Mouse (Mus musculus): Measurements from ENCODE around the gene Cdx4. TPM values are rescaled to one million over a fixed set of nuclear protein-coding genes. Genes with fewer than 3 reads are reported as not detected.

Cdx4 gene
- total RNA-seq (2022) = not detected

DNA sequence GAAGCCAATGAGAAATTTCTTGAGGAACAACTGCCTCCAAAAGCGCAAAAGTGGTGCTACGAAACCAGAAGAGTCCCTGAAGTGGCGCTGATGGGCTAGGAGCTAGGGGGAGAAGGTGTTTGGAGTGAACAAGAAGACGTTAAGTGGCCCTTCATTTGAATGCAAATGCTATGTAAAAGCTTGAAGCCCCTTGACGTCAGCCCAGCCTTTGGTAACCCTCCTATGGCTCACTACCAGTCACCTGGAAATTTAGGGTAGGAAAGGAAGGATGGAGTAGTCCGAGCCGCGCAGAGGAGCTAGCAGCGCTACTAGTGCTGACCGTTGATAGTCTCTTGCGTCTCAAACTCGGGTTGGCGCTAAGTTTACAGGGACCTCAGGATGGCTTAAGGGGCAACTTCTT, at the start of gene Cdx4:
Gene Cdx4 (plus strand): TSS at position 253 of the 400 bp plus-strand sequence.
- no peak for DNase-seq (ENCODE audit: low spot score in 2 of 2)

DNA sequence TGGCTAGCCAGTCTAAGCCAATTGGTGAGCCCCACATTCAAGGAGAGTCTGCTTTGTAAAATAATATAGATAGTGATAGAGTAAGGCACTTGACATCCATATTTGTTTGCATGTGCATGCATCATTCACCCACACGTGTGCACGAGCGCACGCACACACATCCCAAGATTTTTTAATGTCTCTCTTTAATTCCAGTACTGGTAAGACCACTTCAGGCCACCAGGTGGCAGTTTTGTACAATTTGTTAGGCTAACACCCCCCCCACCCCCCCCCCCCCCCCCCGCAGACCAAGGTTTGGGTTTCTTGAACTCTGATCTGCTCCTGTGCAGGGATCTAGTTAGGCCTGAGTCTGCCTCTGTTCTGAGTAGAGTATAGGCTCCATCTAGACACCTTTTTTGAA, 46.9 kb upstream of the Cdx4 start:
- peak in 1 of 2 experiments; percentile 25 for DNase-seq (ENCODE audit: low spot score in 2 of 2)

DNA sequence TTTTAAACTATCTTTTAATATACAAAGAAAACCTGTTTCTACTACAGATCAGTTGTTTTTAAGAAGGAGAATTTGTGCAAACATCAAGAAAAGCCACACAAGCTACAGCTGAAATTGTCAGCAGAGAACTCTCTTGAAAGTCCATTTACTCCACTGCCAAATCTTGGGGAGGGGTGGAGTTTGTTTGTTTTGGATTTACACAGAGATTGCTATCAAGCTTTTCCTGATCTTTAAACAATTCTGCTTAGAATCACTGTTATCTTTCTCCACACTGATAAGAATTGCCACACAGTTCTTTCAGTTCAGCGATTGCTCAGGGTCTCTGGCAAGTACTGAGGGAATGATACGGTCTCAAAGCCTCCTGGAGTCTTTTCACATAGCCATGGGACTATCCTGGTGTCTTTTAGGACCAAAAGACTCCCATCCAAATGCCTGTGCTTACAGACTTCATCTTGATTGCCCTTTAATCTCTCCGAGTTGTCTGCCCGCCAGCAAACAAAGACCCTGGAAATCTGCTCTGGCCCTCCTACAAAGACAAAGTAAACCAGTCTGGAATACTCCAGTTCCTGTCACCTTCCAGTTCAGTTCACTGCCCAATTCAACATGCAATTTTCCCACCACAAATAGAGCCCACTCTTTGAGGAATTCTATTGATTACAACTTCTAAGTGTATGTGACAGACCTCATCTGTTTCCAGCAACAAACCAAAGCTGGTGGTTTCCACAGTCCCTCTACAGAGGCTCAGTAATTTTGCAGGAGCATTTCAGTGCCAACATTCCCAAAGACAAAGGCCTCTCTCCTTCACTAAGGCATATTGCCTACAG, 34.1 kb upstream of the Cdx4 start:
- no peak for DNase-seq (ENCODE audit: low spot score in 2 of 2)

DNA sequence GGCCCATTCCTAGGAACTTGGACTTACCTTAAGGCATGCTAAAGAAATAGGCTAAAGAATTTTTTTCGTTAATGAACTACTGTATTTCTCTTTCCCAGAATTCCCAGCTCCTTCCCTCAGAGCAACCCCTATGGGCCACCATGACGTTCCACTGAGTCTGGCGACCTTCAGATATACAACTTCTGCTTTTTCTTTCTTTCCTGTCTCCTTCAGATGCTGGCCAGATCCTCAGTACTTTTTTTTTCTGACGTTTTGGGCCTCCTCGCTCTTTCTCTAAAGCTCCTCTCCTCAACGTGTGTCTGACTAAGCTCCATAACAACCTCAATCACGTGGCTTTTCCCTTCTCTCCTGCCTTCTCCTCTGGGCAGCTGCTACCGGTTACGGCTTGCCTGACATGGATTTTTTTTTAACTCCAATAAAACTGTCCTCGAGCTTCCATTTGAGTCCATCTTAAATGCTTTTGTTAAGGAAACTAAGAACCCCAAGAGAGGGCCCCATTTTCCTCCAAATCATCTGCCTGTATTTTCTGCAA, 33.3 kb upstream of the Cdx4 start:
- no peak for DNase-seq (ENCODE audit: low spot score in 2 of 2)

DNA sequence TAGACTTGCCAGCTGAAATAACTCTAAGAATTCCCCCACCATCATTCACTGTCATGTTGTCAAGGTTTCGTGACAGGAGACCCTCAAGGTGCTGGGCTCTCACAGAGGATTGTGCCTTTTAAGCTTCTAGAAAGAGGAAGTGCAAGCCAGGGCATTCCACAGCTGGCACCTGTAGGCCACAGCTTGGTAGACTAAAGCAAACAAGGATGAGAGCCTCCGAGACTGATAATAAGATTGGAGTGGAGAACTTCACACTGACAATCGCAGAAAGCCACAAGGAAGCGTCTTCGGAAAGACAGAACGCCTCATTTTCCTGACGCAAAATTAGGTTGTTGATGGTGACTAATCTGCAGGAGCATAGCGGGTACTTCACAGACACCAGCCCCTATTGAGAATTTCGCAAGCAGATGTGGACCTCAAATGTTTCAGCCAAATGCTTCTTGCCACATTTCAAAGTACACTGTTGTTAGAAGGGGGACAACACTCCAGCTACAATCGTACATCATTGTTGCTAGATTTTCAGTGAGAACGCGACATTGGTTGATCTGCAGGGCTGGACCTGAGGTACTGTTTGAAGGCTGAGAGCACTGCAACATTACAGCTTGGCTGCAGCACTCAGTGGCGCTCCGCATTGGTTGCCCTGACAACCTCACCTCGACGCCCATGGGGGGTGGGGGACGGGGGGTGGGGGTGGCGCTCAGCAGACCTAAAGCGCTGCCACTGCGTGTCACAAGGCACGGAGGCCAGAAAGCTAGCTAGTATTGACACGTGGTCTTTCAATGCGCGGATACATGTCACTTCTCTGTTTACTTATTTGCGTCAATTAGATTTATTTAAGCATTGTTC, 32.5 kb upstream of the Cdx4 start:
- DNase-seq (ENCODE audit: low spot score in 2 of 2) = no peak

DNA sequence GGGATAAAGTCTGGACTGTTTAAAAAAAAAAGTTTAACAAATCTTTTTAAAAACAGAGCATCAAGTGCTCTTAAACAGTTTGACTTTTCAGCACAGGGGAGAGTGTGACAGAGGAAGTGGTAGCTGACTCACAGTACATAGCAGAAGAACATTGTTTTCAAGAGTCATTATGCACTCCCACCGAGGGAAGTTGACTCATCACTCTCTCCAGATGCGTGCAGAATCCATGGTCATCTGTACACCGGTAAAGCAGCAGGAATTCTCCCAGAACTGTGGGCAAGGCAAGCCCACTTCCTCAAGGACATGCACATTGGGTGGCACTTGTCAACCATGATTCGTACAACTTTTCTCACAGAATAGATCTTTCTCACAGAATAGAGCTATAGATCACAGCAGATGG, 22.3 kb upstream of the Cdx4 start:
- no peak for DNase-seq (ENCODE audit: low spot score in 2 of 2)

DNA sequence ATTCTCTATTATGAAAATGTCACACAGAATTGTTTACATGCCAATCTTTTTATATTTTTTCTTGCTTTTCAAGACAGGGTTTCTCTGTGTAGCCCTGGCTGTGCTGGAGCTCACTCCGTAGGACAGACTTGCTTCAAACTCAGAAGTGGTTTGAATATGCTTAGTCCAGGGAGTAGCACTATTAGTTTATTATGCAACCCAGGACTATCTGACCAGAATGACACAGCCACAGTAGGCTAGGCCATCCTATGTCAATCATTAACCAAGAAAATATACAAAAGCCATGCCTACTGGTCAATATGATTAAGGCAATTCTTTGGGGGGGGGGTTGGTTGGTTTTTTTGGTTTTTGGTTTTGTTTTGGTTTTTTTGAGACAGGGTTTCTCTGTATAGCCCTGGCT, 12.9 kb upstream of the Cdx4 start:
- DNase-seq (ENCODE audit: low spot score in 2 of 2) = no peak

DNA sequence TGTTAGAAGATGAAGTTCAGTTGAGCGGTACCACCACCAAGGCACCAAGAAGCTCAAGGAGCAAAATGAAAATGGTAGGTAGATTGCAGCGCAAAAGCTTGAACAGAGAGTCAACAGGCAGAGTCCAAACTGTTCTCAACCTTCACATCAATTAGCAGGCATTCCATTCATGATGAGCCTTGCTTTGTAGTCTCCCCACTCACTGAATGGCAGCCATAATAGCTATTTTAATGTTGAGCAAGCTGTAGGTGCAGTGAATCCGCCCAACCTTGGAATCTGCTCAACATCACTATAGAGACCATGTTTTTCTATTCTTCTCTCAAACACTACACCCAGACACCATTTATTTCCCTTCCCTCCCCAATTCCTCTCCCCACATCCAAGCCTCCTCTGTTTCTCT, 9.5 kb upstream of the Cdx4 start:
- no peak for DNase-seq (ENCODE audit: low spot score in 2 of 2)

DNA sequence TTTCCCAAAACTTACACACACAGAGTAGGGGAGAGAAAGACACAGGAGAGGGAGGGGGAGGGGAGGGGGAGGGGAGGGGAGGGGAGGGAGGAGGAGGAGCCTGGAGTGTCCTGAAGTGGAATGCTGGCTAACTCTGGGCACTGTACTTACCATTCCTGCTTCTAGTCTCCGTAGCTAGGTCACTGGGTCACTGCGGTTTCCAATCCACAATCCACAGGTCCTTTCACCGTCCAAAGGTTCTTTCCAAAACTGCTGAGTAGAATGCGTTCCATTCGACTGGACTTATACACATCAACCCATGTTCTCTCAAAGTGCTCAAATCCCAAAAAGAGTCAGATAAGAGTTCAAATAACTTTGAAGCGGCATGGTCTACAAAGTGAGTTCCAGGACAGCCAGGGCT, 7.1 kb upstream of the Cdx4 start:
- no peak for DNase-seq (ENCODE audit: low spot score in 2 of 2)

DNA sequence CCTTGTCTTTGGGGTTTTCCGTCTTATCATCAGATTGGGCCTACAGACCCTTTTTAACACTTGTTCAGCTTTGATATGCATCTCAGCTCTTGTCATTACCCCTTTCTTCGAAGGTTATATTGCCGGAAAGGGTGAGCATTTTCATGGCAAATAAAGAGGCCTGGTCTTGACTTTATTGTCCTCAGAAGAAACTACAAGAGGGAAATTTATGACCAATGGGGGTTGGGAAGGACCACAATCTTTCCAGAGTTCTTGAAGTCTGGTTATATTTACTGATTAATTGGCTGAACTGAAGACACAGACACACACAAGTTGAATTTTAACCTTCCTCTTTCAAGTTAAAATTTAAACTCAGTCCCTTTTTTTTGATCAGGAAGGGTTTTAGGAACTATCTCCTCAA, 4.7 kb downstream of the Cdx4 start:
- no peak for DNase-seq (ENCODE audit: low spot score in 2 of 2)

DNA sequence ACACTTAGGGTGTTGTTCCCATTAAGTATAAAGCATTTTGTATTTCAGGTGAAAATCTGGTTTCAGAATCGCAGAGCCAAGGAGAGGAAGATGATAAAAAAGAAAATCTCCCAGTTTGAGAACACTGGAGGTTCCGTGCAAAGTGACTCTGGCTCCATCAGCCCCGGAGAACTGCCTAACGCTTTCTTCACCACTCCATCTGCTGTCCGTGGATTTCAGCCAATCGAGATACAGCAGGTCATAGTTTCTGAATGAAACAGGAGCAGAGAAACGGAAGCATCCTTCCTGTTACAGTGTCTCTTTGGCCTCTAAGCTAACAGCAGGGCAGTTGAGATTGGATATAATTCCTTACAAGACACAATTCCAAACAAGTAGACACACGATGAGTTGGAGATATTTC, 8.2 kb downstream of the Cdx4 start:
- DNase-seq (ENCODE audit: low spot score in 2 of 2) = no peak

DNA sequence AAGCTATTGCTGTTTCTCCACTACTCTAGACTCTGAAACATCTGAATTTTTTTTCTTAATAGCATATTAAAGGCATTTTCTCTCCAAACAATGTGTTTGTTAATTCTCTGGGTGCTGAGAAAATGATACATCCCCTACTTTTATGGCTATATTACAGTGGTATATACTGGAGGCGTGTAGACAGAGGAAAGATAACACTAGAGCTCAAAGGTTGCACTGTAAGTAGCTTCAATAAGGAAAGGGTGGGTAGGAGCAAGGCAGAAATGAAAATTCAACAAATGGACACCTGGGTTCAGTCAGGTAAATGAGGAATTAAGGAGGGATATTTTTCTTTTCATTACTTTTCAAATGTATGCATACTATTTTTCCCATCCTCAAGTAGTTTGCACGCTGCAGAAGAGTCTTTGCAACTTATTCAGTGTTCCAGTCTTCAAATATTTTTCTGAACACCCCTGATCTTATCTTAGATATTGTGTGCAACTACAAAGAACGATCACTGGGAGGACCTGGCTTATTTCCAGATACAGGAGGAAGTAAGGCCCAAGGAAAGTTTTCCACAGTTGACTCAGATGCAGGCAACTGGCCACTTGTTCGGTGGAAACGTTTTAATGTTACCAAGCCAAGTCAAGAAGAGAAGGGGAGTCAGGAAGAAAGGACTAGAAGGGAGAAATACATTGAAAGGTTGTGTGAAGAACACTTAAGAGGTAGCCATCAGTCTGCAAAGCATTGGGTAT, 10.1 kb downstream of the Cdx4 start:
- no peak for DNase-seq (ENCODE audit: low spot score in 2 of 2)

DNA sequence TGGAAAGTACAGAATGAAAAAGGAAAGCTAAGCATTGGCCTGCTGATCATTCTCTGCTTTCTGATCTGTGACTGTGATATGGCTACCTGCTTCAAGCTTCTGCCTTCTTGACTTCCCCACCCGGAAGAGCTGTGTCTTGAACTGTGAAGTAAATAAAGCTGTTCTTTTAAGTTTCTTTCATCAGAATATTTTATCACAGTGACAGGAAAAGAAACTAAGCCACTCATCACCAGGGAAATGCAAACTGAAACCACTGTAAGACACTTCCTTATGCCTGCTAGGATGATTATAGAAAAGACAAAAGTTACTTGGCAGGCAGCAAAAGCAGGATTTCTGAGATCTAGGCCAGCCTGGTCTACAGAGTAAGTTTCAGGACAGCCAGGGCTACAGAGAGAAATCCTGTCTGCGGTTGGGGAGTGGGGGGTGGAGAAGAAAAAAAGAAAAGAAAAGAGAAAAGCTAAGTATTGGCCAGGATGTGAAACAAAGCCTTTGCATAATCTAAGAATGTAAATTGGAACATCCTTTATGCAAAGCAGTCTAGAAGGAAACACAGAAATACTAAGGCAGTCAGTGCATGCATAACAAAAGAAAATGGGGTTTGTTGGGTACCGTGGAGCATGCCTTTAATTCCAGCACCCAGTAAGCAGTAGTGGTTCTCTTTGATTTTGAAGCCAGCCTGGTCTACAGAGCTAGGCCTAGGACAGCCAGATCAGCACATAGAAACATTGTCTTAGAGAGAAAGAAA, 20.3 kb downstream of the Cdx4 start:
- DNase-seq (ENCODE audit: low spot score in 2 of 2) = no peak

DNA sequence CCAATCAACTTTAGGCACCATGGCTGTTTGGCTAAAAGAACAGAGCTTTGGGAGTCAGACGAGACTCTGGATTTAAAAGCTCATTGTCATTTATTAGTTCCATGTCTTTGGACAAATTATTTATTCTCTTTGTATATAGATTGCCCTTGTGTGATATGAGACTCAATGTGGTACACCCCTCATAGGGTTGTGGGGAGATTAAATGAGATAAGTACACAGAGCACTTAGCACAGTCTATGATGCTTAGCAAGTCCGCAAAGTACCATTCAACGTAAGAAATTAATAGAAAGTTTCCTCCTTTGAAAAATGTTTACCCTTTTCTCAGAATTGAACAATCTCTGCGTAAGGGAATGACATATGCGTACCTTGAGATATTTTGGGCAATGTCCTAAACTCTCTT, 34.6 kb downstream of the Cdx4 start:
- DNase-seq (ENCODE audit: low spot score in 2 of 2) = no peak

DNA sequence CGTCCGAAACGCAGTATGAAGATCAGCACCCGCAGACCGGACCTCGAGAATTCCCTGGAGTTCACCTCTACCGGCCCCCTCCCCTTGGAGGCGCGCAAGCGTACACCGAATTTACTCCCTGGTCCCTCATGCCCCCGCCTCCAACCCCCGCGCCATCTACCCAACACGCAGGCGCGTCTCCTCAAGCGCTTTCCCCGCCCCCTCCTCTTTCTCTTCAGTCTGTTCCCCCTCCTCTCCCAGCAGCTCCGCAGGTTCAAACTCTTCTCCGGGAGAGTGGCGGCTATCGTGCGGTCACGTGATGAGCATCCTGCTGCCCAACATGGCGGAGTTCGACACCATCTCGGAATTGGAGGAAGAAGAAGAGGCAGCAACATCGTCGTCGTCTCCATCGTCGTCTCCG, 35.1 kb downstream of the Cdx4 start, which contains the start of gene Chic1:
Gene Chic1 (plus strand): TSS at position 190 of the 400 bp plus-strand sequence.
- DNase-seq (ENCODE audit: low spot score in 2 of 2) = peak; percentile 74 to 81

DNA sequence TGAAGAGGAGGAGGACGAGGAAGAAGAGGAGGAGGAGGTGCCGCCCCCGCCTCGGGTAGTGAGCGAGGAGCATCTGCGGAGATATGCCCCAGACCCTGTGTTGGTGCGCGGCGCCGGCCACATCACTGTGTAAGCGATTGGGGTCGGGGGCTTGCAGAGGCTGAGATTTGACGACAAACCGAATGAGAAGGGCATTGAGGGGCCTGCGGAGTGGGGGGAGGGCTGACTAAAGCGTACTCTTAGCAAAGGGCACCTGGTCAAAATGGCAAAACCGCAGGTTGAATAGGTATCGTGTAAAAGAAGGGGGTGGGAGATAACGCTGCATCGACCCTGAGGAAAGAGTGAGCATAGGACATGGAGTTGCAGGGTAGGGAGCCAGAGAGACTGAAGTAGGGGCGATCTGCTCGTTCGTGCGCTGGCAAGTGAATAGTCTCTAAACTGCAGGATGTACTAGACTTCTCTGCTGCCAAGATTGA, 35.6 kb downstream of the Cdx4 start:
- DNase-seq (ENCODE audit: low spot score in 2 of 2) = peak in 1 of 2 experiments; percentile 4

DNA sequence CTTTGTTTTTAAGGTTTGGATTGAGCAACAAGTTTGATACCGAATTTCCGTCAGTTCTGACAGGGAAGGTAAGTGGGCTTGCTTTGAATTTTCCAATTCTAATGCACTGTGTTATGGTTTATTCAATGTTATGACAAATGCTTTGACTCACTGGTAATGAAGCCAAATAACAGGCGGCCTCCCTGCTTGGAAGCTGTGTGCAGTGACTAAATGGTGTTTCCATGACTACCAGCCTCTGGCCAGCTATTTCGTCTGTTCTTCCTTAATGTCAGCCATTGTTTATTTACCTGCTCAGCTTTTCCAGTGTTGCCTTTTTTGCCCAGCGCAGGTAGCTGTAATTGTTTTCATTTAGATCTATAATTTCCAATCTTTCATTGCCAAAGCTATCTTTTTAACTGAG, 45.0 kb downstream of the Cdx4 start:
- peak; percentile 7 to 18 for DNase-seq (ENCODE audit: low spot score in 2 of 2)

DNA sequence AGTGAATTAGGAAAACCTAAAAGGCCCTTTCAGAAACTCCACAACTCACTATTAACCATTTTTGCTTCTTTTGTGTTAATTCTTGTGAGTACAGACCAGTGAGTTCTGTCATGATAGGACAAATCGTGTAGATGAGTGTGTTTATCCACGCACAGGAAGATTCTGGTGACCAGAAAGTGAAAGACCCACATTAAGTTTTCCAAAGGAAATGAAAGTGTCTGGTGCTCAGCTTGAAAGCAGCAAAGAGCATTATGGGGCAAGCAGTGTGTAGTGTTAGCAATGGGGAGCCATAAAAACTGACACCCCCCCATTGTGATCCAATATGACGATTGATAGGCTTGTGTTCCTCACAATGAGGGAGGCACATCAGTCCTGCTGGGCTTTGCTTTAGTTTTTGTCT, 47.5 kb downstream of the Cdx4 start:
- no peak for DNase-seq (ENCODE audit: low spot score in 2 of 2)

DNA sequence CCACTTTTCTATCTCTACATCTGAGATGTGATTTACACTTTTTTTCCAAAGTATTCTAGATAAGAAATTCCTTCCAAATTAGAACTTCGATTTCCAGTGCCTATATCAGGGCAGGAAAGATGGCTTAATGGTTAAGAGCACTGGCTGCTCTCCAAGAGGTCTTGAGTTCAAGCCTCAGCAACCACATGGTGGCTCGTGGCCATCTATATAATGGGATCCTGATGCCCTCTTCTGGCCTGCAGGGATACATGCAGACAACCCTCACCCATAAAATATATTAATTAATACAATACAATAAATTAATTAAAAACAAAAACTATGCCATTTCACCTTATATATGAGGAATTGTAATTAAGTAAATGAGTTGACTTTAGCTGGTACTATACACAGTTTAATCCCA, 50.0 kb downstream of the Cdx4 start:
- no peak for DNase-seq (ENCODE audit: low spot score in 2 of 2)

DNA sequence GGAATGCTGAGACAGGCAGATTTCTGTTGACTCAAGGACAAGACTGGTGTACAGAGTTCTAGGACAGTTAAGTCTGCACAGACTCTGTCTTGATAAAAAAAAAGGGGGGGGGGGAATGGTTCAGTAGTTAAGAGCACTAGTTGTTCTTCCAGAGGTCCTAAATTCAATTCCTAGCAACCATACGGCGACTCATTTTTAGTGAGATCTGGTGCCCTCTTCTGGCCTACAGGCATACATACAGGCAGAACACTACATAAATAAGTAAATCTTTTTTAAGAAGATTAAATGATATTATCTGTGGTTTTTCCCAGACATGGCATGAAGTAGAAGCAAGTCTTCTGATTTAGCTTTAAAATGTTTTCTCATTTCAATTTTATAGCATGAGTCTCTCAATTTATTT, 50.4 kb downstream of the Cdx4 start:
- DNase-seq (ENCODE audit: low spot score in 2 of 2) = no peak

DNA sequence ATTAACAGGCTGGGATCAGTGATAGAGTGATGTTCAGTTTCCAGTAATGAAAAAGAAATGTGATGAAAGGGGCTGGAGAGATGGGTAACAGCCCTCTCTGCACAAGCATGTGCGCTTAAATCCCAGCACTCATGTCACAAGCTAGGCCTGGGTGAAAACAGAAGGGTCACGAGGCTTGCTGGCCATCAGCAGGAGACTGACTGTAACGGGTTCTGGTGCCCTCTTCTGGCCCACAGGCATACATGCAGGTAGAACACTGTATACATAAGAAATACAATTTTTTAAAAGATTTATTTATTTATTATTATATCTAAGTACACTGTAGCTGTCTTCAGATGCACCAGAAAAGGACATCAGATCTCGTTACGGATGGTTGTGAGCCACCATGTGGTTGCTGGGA, 53.1 kb downstream of the Cdx4 start:
- DNase-seq (ENCODE audit: low spot score in 2 of 2) = no peak
